Mouse (Mus musculus) urinary bladder, postnatal 36 days (tissue): Measurements from ENCODE around the gene Tomm5.
"Not testable (repeated sequence)": the region's sequence is repeated elsewhere in the genome, so short reads cannot be mapped to it uniquely, and the experiment has no call there.

Source experiments
- DNase-seq, 2 experiments: peaks; one replicate each; pipeline ENCODE4 v3.0.0; 2022; ENCODE audit warnings: low spot score in 2 of 2, mixed read lengths in 1 of 2

The Tomm5 gene

DNA sequence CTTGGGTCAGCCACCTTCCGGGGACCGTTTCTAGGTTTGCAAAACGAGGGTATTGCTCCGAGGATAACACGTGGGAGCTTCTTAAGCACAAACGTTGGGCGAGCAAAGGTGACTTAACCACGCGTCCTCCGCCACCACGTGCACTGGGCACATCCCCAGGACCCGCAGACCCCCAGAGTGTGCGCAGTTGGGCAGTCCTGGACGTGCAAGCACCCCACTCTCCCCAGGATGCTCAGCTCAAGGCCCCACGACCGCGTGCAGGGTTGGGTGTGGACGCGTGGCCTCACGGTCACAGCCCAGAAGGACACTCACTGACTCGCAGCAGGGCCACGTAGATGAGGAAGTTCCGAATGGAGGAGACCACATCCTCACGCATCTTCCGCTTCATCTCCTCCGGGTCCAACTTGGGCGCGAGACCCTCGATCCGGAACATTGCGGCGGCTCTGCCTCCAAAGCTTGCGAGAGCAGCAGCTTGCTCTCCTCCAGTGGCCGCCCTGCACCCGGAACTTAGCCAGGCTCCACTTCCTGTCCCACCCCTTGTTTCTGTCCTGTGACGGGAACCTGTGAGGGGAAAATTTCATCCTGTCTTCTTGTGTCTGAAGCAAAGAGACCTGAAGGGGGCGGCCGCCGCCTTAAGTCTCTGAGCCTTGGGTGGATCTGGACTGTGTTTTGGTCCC is at the start of gene Tomm5:
Gene Tomm5, minus strand, starts transcription at position 514 of the 677 bp plus-strand sequence.
- peak; percentile 83 to 91 for DNase-seq

DNA sequence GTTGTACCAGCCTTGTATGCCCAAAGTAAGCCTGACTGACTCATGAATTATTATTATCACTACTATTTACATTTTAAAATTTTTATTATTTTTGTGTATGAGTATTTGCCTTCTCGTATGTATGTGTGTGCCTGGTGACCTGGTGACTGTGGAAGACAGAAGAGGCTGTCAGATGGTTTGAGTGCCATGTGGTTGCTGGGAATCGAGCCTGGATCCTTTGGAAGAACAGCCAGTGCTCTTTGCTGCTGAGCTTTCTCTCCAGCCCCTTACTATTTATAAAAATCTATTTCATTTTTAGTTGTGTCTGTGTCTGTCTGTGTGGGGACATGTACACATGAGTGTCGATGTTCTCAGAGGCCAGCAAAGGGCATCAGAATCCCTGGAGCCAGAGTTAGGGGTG is 48.5 kb upstream of the Tomm5 start:
- DNase-seq = no peak

DNA sequence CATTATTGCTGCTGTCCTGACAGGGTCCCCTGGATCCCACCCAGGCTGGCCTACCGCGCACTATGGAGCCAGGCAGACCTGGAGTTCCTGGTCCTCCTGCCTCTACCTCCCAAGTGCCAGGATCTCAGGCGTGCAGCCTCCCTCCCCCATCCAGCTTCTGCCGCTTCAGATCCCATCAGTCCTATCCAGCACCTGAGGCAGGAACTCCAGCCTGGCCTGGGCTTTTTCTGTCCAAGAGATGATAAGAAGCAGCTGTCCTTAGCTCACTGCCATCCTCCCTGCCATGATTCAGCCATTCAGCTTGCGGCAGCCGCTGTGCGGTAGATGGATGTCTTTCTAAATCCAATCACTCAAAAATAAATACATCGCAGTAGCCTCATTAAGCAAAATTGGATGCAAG is 35.1 kb upstream of the Tomm5 start:
- DNase-seq = no peak

DNA sequence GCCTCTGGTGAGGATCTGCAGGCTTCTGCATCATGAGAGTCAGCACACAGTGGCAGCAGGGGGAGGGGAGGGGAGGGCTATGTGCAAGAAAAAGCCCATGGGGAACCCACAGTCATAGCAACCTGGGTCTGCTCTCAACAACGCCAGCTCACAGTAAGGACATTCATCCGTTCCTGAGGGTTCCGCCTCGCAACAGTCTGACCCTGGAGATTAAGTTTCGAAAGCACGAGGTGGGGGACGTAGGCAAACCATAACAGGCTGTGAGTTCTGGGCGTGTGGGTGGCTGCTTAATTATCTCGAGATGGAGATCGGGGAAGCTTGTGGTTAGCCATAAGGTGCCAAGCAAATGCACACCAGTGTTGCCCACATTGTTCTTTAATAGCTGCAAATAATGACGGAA is 34.5 kb upstream of the Tomm5 start:
- no peak for DNase-seq

DNA sequence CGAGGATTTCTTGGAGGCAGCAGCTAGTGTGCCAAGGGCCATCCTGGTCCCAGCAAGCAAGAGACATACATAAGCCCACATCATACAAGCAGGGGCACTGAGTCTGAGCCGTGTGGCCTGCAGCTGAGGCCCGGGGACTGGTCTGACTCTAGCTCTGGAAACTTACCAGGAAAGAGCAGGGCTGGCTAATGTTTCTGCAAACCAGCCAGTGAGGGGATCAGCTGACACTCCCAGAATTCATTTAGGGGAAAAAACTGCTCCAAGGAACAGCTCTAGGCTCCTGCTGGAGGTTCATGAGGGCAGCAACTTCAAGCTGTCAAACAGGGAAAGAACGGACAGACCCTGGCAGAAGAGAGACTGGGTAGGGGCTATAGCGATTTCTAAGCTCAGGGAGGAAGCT is 33.9 kb upstream of the Tomm5 start:
- DNase-seq = no peak

DNA sequence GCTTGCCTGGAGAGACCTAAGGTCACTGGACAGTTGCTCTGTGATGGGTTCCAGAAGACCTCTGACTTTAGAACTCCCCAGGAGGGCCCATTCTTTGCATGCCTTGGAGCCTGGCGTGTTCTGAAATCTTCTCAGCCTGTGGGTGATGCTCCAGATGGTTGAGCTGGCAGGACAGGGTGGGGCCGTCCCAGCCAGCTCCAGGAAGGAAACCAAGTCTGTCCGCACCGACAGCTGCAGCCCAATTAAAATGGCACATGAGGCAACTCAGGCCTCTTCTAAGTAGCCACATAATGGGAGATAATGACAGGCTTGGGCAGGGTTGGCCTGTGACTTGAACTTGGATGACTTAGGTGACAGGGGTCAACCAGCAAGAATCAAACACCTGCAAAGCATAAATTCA is 29.7 kb upstream of the Tomm5 start:
- DNase-seq = no peak

DNA sequence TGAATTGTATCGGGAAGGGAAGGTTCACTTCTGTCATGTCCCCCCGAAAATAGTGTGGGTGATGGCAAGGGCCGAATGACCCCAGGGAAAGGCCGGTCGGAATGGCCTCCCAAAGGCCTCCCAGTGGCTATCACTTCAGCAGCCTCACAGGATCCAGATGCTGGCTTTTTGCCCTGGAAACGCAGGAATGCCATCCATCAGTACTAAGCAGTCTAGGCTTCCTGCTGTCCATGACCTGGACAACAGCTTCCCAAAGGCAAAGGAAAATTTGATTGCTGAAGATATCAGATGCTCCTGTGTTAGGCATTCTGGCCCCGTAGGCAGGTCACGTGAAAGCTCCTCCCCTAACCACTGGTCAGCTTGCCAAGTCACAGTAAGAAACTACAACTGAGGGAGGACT is 26.6 kb upstream of the Tomm5 start:
- no peak for DNase-seq

DNA sequence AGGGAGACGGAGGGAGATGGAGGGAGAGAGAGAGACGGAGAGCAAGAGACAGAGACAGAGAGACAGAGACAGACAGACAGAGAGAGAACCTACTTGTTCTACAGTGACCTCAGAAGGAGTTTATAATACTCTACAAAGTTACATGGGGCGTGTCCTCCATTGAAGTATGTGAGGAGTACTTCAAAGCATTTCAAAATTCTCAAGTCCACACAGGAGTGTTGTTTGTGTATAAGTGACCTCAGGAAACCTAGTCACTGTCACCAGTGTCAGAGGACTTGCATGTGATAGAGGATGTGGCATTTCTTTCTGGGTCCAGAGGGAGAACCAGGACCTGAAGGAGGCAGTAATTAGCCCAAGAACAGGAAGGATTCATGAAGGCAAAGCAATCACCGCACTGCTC is 23.1 kb upstream of the Tomm5 start:
- DNase-seq = no peak

DNA sequence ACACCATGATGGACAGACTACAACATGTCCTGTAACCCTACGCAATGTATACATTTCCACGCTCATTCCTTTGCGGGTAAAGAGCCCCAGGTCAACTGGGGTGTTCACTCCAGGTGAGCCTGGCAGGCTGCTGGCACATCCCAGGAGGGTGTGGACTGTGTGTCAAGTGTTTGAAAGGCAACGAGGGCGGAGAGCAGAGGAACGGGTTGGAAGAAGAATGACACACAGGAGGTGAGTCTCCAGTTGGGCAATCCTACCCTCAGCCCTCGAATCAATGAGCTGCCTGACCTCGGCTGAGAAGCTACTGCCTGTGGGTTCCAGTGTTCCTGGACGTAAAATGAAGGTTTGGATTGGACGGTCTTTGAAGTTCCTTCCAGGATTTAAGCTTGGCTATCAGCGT is 13.4 kb upstream of the Tomm5 start:
- no peak for DNase-seq

DNA sequence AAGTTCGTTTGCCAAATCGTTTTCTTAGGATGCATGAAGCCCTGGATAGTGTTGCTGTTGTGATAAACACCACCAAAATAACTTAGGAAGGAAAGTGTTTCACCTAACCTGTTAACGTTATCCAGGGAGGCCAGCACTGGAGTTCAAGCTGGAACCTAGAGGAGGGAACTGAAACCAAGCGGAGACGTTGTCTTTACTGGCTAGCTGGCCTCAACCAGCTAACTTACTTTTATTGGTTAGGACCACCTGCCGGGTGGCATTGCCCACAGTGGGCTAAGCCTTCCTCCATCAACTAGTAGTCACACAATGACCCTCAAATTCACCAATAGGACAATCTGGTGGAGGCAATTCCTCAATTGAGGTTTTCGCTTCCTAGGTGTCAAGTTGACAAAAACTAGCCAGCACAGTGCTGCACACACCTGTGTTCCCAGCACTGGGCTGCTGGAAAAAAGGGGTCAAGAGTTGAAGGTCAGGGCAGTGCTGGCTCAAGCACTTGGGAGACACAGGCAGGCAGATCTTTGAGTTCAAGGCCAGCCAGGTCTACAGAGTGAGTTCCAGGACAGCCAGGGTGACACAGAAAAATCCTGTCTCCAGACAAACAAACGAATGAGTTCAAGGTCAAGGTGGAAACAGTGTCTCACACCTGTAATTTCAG is 669 bp upstream of the Tomm5 start:
- DNase-seq = no peak

DNA sequence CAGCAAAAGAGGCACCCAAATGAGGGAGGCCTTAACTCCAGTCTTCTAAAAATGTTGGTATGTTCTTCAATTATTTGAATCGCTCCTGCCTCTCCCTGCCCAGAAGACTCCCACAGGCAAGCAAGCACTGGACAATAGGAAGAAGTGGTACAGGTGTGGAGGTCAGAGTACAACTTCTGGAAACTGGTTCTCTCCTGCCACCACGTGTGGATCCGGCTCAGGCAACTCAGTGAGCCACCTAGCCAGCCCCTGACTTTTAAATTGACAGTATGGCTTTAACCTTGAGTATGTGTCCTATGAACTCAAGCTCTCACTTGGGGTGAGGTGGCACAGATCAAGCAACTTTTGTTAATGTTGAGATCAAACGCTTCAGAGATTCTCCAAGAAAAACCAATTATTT is 848 bp downstream of the Tomm5 start:
- no peak for DNase-seq

DNA sequence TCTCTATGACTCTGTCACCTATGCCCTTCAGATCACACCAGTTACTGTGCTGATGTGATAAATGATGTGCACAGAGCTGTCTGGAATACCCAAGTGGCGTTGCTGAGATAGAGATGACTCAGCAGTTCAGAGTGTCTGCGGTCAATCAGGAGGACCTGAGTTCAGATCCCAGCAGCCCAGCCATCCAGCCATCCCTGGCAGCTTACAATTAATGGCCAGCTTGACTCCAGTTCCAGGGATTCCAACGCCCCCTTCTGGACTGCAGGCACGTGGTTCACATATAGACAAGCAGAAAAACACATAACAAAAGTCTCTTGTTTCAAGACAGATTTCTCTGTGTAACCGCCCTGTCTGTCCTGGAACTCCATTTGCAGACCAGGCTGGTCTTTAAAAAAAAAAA is 1.5 kb downstream of the Tomm5 start:
- no peak for DNase-seq

DNA sequence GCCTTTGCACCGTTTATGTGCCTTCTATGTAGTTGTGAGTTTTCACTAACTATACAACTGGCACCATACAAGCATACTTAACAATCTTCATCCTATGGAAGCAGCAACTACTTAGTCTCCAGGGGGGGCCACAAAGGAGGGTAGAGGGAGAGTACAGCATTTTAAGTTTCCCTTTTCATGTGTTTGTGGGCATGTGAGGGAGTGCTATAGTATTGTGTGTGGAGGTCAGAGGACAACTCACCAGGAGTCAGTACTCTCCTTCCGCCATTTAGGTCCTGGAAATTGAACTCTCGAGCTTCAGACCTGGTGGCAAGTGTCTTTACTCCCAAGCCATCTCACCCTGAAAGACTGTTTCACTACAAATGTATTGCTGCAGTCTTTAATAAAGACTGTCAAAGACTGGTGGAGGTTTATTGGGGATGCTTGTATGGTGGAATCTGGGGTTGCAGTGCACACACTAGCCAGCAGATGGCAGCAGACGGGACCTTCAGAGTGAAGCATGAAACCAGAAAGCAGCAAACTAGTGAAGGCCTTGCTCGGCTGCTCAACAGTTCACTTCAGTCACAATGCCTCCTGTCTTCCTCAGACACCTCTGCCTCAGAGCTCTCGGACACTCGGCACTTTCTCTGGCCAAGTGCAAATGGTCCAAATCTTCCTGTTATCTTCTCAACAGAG is 10.6 kb downstream of the Tomm5 start:
- peak; percentile 45 to 60 for DNase-seq

DNA sequence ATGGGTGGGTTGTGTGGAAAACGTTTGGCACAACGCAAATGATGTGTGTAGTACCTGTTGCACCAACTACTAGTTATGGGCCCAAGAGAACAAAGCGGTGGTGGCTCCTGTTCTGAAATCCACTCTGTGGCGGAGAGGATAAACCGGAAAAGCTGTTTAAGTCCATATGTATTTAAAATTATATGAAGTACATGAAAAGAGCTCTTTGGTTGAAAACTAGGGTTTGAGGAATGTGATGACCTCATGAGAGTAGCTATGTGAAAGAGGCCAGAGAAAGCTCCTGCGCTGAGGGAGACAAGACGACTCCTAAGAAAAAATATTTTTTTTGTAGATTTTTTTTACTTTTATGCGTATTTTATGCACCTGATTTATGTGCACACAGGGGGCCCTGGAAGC is 23.0 kb downstream of the Tomm5 start:
- no peak for DNase-seq

DNA sequence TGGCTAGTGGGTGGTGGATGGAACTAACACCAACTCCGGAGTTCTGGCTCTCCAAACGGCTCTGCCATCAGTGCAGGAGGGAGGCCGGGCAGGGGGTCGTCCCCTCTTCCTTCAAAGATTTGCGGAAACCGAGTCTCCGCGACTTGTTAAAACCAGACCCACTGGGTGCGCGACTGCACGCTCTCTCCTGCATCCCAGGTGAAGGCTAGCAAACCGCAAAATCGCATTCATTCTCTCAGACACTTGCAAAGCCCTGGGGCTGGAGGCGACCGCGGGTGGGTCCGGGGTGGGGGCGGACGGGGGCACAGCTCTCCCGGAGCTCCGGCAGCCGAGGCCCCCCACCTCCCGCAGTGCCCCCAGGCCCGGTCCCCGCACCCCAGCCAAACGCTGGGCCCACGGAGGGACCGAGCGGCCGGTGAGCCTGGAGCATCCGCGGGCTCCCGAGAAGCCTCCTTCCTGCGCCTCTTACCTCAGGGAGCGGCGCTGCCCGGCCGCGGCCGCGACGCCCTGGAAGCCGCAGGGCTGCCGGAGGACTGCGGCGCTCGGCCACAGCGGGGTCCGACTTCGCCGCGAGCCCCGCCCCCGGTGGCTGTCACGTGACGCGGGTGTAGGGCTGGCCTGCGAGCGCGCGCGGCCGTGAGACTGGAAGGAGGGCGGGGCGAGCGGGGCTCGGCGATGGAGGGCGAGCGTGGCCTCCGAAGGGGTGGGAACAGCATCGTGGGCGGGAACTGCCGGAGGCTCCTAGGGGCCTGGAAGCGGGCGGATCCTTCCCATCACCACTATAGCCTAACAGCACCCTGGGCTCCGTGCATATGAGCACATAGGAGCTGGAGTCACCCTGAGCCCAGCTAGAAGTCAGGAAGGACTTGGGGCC is 23.7 kb downstream of the Tomm5 start, which contains the start of gene Fbxo10:
Gene Fbxo10, minus strand, starts transcription at position 584 of the 874 bp plus-strand sequence.
- DNase-seq = peak; percentile 83 to 92

DNA sequence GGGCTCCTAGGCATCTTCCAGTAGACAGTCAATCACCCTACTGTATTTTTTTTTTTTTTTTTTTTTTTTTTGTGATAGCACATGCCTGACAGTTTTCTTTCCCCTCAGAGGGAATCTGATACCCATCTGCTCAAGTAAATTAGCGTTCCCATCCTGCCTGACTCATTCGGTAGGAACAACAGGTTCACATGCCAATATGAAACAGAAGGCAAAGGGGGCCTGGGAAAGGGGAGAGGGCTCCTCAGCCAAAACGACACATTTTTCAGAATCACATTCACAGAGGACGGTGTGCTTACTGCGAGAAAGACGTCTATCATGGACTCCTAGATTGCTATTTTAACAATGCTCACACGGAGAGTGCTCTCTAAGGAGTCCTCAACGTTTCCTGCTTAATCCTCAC is 24.4 kb downstream of the Tomm5 start:
- no peak for DNase-seq

DNA sequence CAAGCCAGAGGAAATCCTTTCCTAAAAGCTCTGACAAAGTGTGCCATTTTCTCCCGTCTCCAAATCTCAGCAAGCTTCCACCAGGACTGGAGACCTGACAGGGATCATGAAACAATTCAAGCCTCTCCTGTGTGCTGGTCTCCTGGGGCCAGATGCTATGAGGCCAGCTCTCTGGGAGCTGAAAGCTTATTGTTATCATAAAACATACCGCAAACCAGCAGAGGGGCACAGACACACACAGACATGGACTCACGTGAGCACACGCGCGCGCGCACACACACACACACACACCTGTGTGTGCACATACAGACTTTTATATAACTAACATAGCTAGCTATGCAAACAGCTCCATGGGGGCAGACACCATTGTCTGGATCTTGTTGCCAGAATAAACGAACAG is 25.0 kb downstream of the Tomm5 start:
- no peak for DNase-seq

DNA sequence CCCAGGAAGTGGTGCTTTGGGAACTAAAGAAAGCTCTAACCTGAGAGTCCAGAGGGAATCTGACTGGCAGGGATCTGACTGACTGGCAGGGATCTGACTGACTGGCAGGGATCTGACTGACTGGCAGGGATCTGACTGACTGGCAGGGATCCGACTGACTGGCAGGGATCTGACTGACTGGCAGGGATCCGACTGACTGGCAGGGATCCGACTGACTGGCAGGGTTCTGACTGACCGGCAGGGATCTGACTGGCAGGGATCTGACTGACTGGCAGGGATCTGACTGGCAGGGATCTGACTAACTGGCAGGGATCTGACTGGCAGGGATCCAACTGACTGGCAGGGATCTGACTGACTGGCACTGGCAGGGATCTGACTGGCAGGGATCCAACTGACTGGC is 26.9 kb downstream of the Tomm5 start:
- not testable (repeated sequence) for DNase-seq

DNA sequence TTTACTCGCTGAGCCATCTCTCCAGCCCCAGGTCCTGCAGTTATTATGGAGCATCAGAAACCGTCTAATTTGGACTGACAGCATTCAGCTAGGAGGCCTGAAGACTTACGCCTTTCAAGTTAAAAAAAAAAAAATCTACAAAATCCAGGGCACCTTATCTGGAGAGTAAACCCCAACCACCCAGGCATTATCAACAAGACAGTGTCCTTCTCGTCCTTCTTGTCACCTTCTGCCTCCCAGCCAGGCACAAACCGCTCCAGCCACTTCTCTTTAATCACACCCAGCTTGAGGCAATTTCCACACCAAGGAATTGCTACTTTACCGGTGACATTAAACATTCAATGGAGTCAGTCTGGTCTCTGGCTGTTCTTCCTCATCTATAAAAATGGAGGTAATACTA is 34.4 kb downstream of the Tomm5 start:
- no peak for DNase-seq

DNA sequence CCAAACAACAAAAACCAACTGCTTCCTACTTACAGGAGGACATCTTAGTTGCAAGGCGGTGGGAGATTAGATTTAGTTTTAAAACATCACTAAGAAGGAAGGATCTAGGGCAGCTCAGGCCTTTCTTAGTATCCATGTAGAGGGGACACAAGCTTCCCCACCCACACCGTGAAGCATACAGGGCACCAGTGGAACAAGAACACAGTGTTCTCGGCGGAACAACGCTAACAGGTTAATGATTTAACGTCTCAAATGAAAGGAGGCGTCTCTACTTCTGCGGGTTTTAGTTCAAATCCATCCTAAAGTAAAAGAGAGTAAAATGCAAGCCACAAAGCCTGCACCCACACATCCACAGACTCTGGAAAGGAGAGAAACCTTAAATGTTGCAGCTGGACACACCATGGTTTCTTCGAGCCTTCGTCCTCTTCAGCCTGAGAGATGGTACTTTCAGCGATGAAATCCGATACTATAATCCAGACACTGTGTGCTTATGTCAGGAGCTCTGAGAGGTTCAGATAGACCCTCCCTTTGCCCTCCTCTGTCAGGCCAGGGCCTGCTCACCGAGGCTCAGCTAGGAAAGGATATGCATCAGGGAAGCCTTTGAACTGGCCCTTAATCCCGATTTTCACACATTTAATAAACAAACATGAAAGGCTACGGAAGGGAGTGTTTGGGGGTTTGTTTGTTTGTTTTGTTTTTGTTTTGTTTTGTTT is 35.5 kb downstream of the Tomm5 start:
- no peak for DNase-seq

DNA sequence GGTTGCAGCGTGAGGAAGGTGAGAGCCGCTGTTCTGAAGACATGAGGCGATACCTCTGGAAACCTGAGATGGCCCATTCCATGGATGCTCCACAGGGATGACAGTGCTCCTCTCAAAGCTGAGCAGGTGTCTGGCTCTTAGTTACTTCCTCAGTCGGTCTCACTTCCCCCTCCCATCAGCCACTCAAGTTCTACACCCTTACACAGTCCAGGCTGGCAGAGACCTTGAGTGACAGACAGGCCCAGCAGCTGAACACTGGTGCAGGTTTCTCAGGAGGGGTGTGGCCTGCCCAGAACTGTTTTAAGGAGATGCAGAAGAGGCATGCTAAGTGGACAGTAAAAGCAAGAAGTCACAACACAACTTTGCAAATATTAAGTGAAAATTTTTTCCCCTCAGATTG is 40.2 kb downstream of the Tomm5 start:
- no peak for DNase-seq
